Mouse (Mus musculus) kidney, embryonic 15.5 days (tissue): ENCODE data around the gene P2rx3. TPM values are rescaled to one million over a fixed set of nuclear protein-coding genes. Genes with fewer than 3 reads are reported as not detected.

Source experiments
- ATAC-seq: fragments of 200-750 bp; cut with Nextera tagmentation; replicated peaks from 2 replicates; pipeline ENCODE4 v1.8.0; 2017; ENCODE audit warnings: moderate TSS enrichment; ENCODE audit not compliant: low FRiP score
- H3K27ac ChIP-seq: fragments of 300-500 bp; sonication (generic); 2 replicates; pipeline ENCODE4 v1.5.1; 2015; ENCODE audit warnings: mild to moderate bottlenecking, inconsistent platforms
- H3K27me3 ChIP-seq: fragments of 300-500 bp; sonication (generic); 2 replicates; pipeline ENCODE4 v1.6.1; 2015; ENCODE audit warnings: inconsistent platforms
- H3K36me3 ChIP-seq: fragments of 300-500 bp; sonication (generic); 2 replicates; pipeline ENCODE4 v1.6.1; 2015; ENCODE audit warnings: inconsistent platforms
- H3K4me1 ChIP-seq: fragments of 300-500 bp; sonication (generic); 2 replicates; pipeline ENCODE4 v1.6.1; 2015; ENCODE audit warnings: inconsistent platforms
- H3K4me2 ChIP-seq: fragments of 300-500 bp; sonication (generic); 2 replicates; pipeline ENCODE4 v1.6.1; 2015; ENCODE audit warnings: moderate library complexity, mild to moderate bottlenecking, inconsistent platforms
- H3K4me3 ChIP-seq: fragments of 300-500 bp; sonication (generic); replicated peaks from 2 replicates; pipeline ENCODE4 v1.5.1; 2015; ENCODE audit warnings: mild to moderate bottlenecking, inconsistent platforms
- H3K9ac ChIP-seq: fragments of 300-500 bp; sonication (generic); 2 replicates; pipeline ENCODE4 v1.6.1; 2015; ENCODE audit warnings: mild to moderate bottlenecking, inconsistent platforms
- H3K9me3 ChIP-seq: fragments of 300-500 bp; sonication (generic); replicated peaks from 2 replicates; pipeline ENCODE4 v1.6.1; 2016; ENCODE audit warnings: inconsistent platforms
- WGBS: fragments of 180-500 bp; shearing (Covaris S2); methylation state at CpG from one replicate; pipeline ENCODE4 v1.1.7; 2015; ENCODE audit warnings: mixed read lengths; 5-methylcytosine and 5-hydroxymethylcytosine counted together
- polyA plus RNA-seq: library from polyadenylated mRNA; unstranded; fragments of >200 nt; fragmentation: Nextera tagmentation; extraction: Ambion mirVana; gene quantifications from 2 replicates; pipeline ENCODE4 v1.2.1, GENCODE M21; 2015

The P2rx3 gene
- polyA plus RNA-seq, 1 experiment from 2014 or later, result 0.90 TPM

GRCm38 (mm10) chr2:84964111-84964801 is 73.0 kb downstream of the P2rx3 start:
- no peak overlapping the region for H3K4me2 ChIP-seq
- H3K27me3 ChIP-seq, result no peaks in the 10 kb centered on the region
- no peak overlapping the region for H3K4me3 ChIP-seq
- no peaks in the 10 kb centered on the region for H3K9me3 ChIP-seq
- WGBS, result 89% methylated on average over 7 of the region's 7 CpGs
- peaks cover 8% of the 10 kb centered on the region for H3K36me3 ChIP-seq
- no peak overlapping the region for H3K9ac ChIP-seq
- H3K4me1 ChIP-seq, result no peaks in the 10 kb centered on the region
- no peak overlapping the region for H3K27ac ChIP-seq
- no peak for ATAC-seq

- H3K27ac ChIP-seq, result no peak overlapping the region
- H3K4me1 ChIP-seq, result no peaks in the 10 kb centered on the region
- H3K27me3 ChIP-seq, result no peaks in the 10 kb centered on the region
- no peaks in the 10 kb centered on the region for H3K9me3 ChIP-seq
- H3K36me3 ChIP-seq, result peaks cover 18% of the 10 kb centered on the region
- H3K4me3 ChIP-seq, result no peak overlapping the region
- no peak overlapping the region for H3K9ac ChIP-seq
- 43% methylated on average over 6 of the region's 6 CpGs for WGBS
- H3K4me2 ChIP-seq, result no peak overlapping the region
- ATAC-seq, result no peak
Measured at GRCm38 (mm10) chr2:84962906-84963507, 74.3 kb downstream of the P2rx3 start.

- ATAC-seq, result no peak
- H3K27ac ChIP-seq, result no peak overlapping the region
- no peaks in the 10 kb centered on the region for H3K9me3 ChIP-seq
- H3K4me3 ChIP-seq, result no peak overlapping the region
- no peaks in the 10 kb centered on the region for H3K4me1 ChIP-seq
- 71% methylated on average over 3 of the region's 3 CpGs for WGBS
- H3K27me3 ChIP-seq, result no peaks in the 10 kb centered on the region
- H3K36me3 ChIP-seq, result peaks cover 29% of the 10 kb centered on the region
- no peak overlapping the region for H3K4me2 ChIP-seq
- no peak overlapping the region for H3K9ac ChIP-seq
Measured at GRCm38 (mm10) chr2:84961901-84962300, 75.4 kb downstream of the P2rx3 start.

- no peaks in the 10 kb centered on the region for H3K27me3 ChIP-seq
- 51% methylated on average over 2 of the region's 2 CpGs for WGBS
- H3K4me3 ChIP-seq, result no peak overlapping the region
- no peak overlapping the region for H3K27ac ChIP-seq
- H3K36me3 ChIP-seq, result peaks cover 34% of the 10 kb centered on the region
- ATAC-seq, result no peak
- H3K9ac ChIP-seq, result no peak overlapping the region
- no peaks in the 10 kb centered on the region for H3K9me3 ChIP-seq
- H3K4me1 ChIP-seq, result no peaks in the 10 kb centered on the region
- H3K4me2 ChIP-seq, result no peak overlapping the region
Measured at GRCm38 (mm10) chr2:84961300-84961699, 76.0 kb downstream of the P2rx3 start.

GRCm38 (mm10) chr2:84958588-84959264 is 78.5 kb downstream of the P2rx3 start:
- 92% methylated on average over 11 of the region's 11 CpGs for WGBS
- no peak overlapping the region for H3K27ac ChIP-seq
- H3K9me3 ChIP-seq, result no peaks in the 10 kb centered on the region
- no peak for ATAC-seq
- no peak overlapping the region for H3K9ac ChIP-seq
- peaks cover 54% of the 10 kb centered on the region for H3K36me3 ChIP-seq
- H3K4me2 ChIP-seq, result no peak overlapping the region
- no peaks in the 10 kb centered on the region for H3K4me1 ChIP-seq
- no peak overlapping the region for H3K4me3 ChIP-seq
- no peaks in the 10 kb centered on the region for H3K27me3 ChIP-seq

GRCm38 (mm10) chr2:84956274-84956673 is 81.0 kb downstream of the P2rx3 start:
- Histone ChIP-seq H3K4me3 (no peak overlapping the region), H3K4me1 (no peaks in the 10 kb centered on the region), H3K36me3 (peaks cover 77% of the 10 kb centered on the region), H3K27ac (no peak overlapping the region), H3K27me3 (no peaks in the 10 kb centered on the region), H3K9me3 (no peaks in the 10 kb centered on the region), H3K9ac (no peak overlapping the region), H3K4me2 (no peak overlapping the region)
- 58% methylated on average over 5 of the region's 5 CpGs for WGBS
- peak; percentile 60; the same call in 1 of the 2 replicates for ATAC-seq

- no peaks in the 10 kb centered on the region for H3K4me1 ChIP-seq
- H3K4me2 ChIP-seq, result no peak overlapping the region
- no peak overlapping the region for H3K27ac ChIP-seq
- H3K9ac ChIP-seq, result no peak overlapping the region
- H3K4me3 ChIP-seq, result no peak overlapping the region
- no peaks in the 10 kb centered on the region for H3K9me3 ChIP-seq
- no peak for ATAC-seq
- 90% methylated on average over 9 of the region's 9 CpGs for WGBS
- H3K27me3 ChIP-seq, result no peaks in the 10 kb centered on the region
- peaks cover 85% of the 10 kb centered on the region for H3K36me3 ChIP-seq
Measured at GRCm38 (mm10) chr2:84955435-84955834, 81.8 kb downstream of the P2rx3 start.

GRCm38 (mm10) chr2:84952693-84953092 is 84.6 kb downstream of the P2rx3 start:
- Histone ChIP-seq H3K27ac (no peak overlapping the region), H3K4me1 (no peaks in the 10 kb centered on the region), H3K9me3 (no peaks in the 10 kb centered on the region), H3K4me2 (no peak overlapping the region), H3K27me3 (no peaks in the 10 kb centered on the region), H3K9ac (no peak overlapping the region), H3K36me3 (peaks cover 90% of the 10 kb centered on the region), H3K4me3 (no peak overlapping the region)
- no peak for ATAC-seq
- WGBS, result 79% methylated on average over 4 of the region's 4 CpGs

GRCm38 (mm10) chr2:84952251-84952650 is 85.0 kb downstream of the P2rx3 start:
- no peaks in the 10 kb centered on the region for H3K4me1 ChIP-seq
- H3K36me3 ChIP-seq, result peaks cover 90% of the 10 kb centered on the region
- no peaks in the 10 kb centered on the region for H3K27me3 ChIP-seq
- no peak overlapping the region for H3K4me3 ChIP-seq
- no peak overlapping the region for H3K9ac ChIP-seq
- H3K4me2 ChIP-seq, result no peak overlapping the region
- no peak overlapping the region for H3K27ac ChIP-seq
- 94% methylated on average over 1 of the region's 1 CpGs for WGBS
- H3K9me3 ChIP-seq, result no peaks in the 10 kb centered on the region
- ATAC-seq, result no peak

- no peak for ATAC-seq
- 93% methylated on average over 8 of the region's 8 CpGs for WGBS
- Histone ChIP-seq H3K27me3 (no peaks in the 10 kb centered on the region), H3K4me3 (no peak overlapping the region), H3K9me3 (no peaks in the 10 kb centered on the region), H3K9ac (no peak overlapping the region), H3K4me2 (no peak overlapping the region), H3K4me1 (no peaks in the 10 kb centered on the region), H3K36me3 (peaks cover 92% of the 10 kb centered on the region), H3K27ac (no peak overlapping the region)
Measured at GRCm38 (mm10) chr2:84951027-84951426, 86.2 kb downstream of the P2rx3 start.

GRCm38 (mm10) chr2:84948721-84949120 is 88.5 kb downstream of the P2rx3 start:
- H3K9ac ChIP-seq, result no peak overlapping the region
- H3K4me3 ChIP-seq, result no peak overlapping the region
- no peaks in the 10 kb centered on the region for H3K27me3 ChIP-seq
- no peak for ATAC-seq
- peaks cover 94% of the 10 kb centered on the region for H3K36me3 ChIP-seq
- no peak overlapping the region for H3K27ac ChIP-seq
- WGBS, result 98% methylated on average over 2 of the region's 2 CpGs
- H3K4me1 ChIP-seq, result no peaks in the 10 kb centered on the region
- no peaks in the 10 kb centered on the region for H3K9me3 ChIP-seq
- H3K4me2 ChIP-seq, result no peak overlapping the region
